Mouse (Mus musculus): ENCODE measurements around the gene Gm28038. TPM values are rescaled to one million over a fixed set of nuclear protein-coding genes. Genes with fewer than 3 reads are reported as not detected.

Gene Gm28038
- total RNA-seq, 1 experiment from 2014 or later: not detected

DNA sequence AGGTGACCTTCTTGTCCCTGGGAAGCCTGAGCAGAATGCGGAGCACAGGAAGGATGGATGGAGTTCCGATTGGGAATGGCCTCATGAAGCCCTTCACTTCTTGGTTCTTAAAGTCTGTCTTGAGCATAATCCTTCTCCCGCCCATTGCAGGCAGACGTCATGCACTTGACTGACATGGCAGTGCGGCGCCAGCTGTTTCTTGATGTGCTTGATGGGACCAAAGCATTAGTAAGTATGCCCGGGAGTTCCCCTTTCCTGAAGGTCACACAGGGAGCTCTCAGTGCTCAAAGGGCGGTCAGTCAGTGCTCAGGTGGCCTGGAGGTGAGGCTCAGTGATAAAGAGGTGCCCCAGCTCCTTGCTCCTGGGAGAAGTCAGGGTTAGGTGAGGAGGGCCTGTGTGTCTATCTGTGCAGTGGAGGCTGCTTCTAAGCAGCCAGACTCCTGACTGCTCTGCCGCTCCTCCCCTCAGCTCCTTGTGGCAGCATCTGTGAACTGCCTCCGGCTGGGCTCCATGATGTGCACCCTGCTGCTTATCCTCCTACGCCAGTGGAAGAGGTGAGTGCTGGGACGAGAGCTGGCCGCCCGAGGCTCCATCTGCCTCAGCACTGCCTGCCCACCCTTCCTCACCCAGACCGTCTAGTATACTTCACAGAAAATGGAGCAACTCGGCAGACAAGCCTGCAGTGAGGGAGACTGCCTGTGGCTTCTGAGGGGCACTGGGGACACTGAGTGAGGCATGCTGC is 55.5 kb downstream of the Gm28038 start:
- no peak for ATAC-seq (replicated peaks; ENCODE audit: insufficient number of reproducible peaks, low FRiP score, low TSS enrichment, poor library complexity, severe bottlenecking)

DNA sequence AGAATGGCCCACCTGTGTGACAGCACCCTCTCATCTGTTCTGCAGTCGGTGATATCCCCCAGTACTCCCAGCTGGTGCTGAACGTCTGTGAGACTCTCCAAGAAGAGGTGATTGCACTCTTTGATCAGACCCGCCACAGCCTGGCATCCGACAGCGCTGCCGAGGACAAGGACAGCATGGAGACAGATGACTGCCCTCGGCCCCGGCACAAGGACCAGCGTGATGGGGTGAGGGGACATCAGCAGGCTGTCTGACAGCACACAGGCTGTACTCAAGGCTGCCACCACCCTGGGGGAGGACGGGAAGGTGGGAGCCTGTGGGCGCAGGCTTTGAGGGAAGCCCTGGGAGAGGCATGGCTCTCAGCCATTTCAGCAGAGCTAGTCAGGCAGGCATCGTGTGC is 56.3 kb downstream of the Gm28038 start:
- no peak for ATAC-seq (replicated peaks; ENCODE audit: insufficient number of reproducible peaks, low FRiP score, low TSS enrichment, poor library complexity, severe bottlenecking)

DNA sequence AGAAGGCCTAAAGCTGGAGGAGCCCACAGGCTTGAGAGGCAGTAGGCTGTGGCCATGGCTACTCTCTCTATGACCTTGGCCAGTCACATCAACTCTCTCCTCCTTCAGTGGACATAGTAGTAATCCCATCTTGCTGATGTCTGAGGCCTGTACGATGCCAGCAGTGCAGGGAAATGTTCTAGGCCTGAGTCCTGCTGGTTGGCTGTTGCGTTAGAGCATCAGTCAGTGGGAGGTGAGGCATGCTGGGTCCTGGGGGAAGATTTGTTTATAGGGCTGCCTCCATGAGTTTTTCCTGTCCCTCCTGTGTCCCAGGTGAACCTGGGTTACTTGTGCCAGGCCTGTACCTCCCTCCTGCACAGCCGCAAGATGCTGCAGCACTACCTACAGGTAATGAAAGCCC is 61.2 kb downstream of the Gm28038 start:
- no peak for ATAC-seq (replicated peaks; ENCODE audit: insufficient number of reproducible peaks, low FRiP score, low TSS enrichment, poor library complexity, severe bottlenecking)

DNA sequence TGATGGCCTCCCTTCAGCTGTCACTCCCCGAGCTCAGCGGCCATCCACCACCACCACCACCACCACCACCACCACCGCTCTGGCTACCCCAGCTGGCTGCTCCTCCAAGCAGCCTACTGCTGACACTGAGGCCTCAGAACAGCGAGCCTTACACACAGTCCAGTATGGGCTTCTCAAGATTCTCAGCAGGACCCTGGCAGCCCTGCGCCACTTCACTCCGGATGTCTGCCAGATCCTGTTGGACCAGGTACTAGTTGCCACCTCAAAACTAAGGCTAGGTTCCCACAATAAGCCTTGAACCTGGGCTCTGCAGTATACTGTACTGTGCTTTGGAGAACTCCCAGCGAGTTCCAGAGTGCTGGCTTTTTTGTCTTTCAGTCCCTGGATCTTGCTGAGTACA is 61.7 kb downstream of the Gm28038 start:
- ATAC-seq (replicated peaks; ENCODE audit: insufficient number of reproducible peaks, low FRiP score, low TSS enrichment, poor library complexity, severe bottlenecking): no peak

DNA sequence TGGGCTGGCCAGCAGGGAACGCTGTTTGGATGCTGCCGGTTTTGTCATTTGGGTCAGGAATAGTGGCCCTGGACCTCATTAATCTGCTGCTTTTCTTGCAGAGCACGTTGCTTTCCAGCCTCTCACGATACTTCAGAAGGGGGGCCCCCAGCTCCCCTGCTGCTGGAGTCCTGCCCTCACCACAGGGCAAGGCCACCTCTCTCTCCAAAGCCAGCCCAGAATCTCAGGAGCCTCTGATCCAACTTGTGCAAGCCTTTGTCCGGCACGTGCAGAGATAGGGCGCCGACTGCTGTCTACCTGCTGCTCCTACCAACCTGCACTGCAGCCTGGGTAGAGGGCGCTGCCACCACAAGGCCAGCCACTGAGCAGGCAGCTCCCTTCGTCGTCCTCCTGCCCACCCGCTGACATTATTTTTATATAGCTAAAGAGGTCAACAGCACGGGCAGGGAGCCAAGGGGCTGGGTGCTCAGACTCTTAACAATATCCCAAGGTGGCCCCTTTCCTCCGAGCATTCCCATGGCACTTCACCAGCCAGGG is 62.8 kb downstream of the Gm28038 start:
- no peak for ATAC-seq (replicated peaks; ENCODE audit: insufficient number of reproducible peaks, low FRiP score, low TSS enrichment, poor library complexity, severe bottlenecking)

DNA sequence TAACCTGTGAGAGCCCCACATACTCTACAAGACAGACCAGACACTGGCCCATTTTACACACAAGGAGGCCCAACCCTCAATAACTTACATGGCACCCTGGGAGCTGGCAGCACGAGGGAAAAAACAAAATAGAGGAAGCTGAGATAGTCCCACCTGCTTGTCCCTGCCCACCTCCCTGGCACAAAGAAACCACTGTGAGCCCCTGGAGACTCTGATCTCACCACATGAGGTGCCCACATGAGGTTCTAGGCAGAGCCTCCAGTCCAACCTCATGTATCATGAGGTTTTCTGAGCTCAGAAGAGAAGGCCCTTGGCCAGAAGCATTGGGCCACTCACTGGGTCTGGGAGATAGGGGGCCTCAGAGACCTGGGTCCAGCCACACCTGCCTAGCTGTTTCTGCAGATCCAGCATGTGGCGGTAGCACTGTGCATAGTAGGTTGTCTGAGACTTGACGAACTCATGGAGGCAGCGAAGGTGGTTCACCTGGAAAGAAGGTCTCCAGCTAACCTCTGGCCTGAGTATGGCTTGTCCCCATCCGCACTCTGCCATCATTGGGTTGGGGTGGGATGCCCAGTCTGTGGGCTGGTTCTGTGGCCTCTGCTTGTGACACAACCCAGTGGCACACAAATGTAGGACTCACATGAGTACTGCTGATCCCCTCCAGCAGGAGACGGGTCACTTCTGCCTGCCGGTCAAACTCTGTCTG is 65.3 kb downstream of the Gm28038 start:
- ATAC-seq (replicated peaks; ENCODE audit: insufficient number of reproducible peaks, low FRiP score, low TSS enrichment, poor library complexity, severe bottlenecking): no peak

DNA sequence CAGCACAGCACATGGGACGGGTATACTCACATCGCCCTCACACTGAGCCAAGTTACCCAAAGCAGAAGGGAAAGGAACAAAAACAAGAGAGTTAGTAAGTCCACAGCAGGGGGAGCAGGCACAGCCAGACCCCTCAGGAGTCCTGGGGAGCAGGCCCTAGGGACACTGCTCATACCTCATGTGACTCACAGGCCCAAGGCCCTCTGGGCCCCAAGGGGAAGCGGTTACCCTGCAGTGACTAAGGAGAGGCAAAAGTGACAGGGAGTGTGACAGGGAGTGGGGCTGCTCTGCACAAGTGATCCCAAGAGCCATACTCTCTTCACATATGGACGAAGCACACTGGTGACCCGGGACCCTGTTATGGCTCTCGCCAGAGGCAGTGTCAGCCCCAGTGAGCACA is 68.4 kb downstream of the Gm28038 start:
- ATAC-seq (replicated peaks; ENCODE audit: insufficient number of reproducible peaks, low FRiP score, low TSS enrichment, poor library complexity, severe bottlenecking): no peak

Other genes starting within 250 kb of the Gm28038 start
- gene Wdr34, start 232.2 kb upstream of the Gm28038 start, total RNA-seq (2017): not detected in 3 replicates
- 427 to 462 TPM (median 441 TPM) in 3 replicates for gene Set, start 223.7 kb upstream of the Gm28038 start, total RNA-seq (2017)
- 0.38 to 1.1 TPM (median 0.39 TPM) in 3 replicates for gene Pkn3, start 203.4 kb upstream of the Gm28038 start, total RNA-seq (2017)
- gene Zdhhc12, start 187.4 kb upstream of the Gm28038 start, total RNA-seq (2017): 2.6 to 7.1 TPM (median 6.6 TPM) in 3 replicates
- 10.0 to 26.5 TPM (median 12.6 TPM) in 3 replicates for gene Zer1, start 156.5 kb upstream of the Gm28038 start, total RNA-seq (2017)
- 33.8 to 54.8 TPM (median 52.4 TPM) in 3 replicates for gene Tbc1d13, start 147.3 kb upstream of the Gm28038 start, total RNA-seq (2017)
- 2.9 to 7.7 TPM (median 3.3 TPM) in 3 replicates for gene Endog, start 109.5 kb upstream of the Gm28038 start, total RNA-seq (2017)
- 5.2 to 12.6 TPM (median 8.4 TPM) in 3 replicates for gene Spout1, start 102.6 kb upstream of the Gm28038 start, total RNA-seq (2017)
- gene Kyat1, start 75.2 kb upstream of the Gm28038 start, total RNA-seq (2017): 1.2 to 4.5 TPM (median 2.9 TPM) in 3 replicates
- 8.1 to 13.5 TPM (median 9.8 TPM) in 3 replicates for gene Lrrc8a, start 43.3 kb upstream of the Gm28038 start, total RNA-seq (2017)
- 1.8 to 2.0 TPM in 2 of 3 replicates, not detected in the other for gene Gm28035, start 40.5 kb upstream of the Gm28038 start, total RNA-seq (2017)
- gene Phyhd1, start 14.8 kb upstream of the Gm28038 start, total RNA-seq (2017): 1.2 to 4.2 TPM (median 1.2 TPM) in 3 replicates
- 9.3 to 14.3 TPM (median 11.0 TPM) in 3 replicates for gene Dolk, start 5.3 kb downstream of the Gm28038 start, total RNA-seq (2017)
- gene Nup188, start 5.4 kb downstream of the Gm28038 start, total RNA-seq (2017): 13.8 to 16.5 TPM (median 16.0 TPM) in 3 replicates
- 34.7 to 65.9 TPM (median 40.3 TPM) in 3 replicates for gene Sh3glb2, start 78.3 kb downstream of the Gm28038 start, total RNA-seq (2017)
- gene Miga2, start 83.2 kb downstream of the Gm28038 start, total RNA-seq (2017): 6.9 to 14.1 TPM in 2 of 3 replicates, not detected in the other
- 11.3 to 25.4 TPM (median 19.3 TPM) in 3 replicates for gene Dolpp1, start 111.2 kb downstream of the Gm28038 start, total RNA-seq (2017)
- gene Crat, start 134.8 kb downstream of the Gm28038 start, total RNA-seq (2017): 5.1 to 16.4 TPM (median 6.8 TPM) in 3 replicates
- gene Ptpa, start 135.0 kb downstream of the Gm28038 start, total RNA-seq (2017): 23.0 to 45.8 TPM (median 34.5 TPM) in 3 replicates
- 0.29 to 1.8 TPM (median 1.7 TPM) in 3 replicates for gene Ier5l, start 193.2 kb downstream of the Gm28038 start, total RNA-seq (2017)